In the genomic region with DNA sequence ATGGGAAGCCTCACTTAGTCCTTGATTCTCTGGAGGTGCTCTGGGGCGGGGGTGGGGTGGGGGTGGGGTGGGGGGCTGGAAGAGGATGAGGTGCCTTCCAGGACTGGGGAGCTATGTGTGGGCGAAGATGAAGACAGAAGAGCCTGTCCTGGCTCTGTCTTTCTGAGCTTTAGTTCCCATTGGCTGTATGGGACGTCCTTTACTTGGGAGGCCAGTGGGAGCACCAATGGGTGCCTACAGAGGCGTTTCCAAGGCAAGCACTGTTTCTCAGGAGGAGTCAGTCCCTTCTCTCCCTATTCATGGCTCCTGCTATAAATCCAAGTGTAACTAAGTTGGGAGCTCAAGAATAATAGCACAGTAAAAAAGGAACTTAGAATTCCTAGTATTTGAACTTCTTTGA, we compare ENCODE assay signal across 10 mouse cellular contexts.
DNase-seq lines count a peak whose midpoint lies in the region; ATAC-seq and TF ChIP-seq lines count a peak whose summit lies in the region.
"Had no signal": no experiment of that assay in that cellular context is flagged by ENCODE, and none has a peak within 500 bp of the region (broad histone marks: within the 10 kb centered on the region; RNA-seq: fewer than 3 reads in every experiment).

No protein-coding gene starts in this region.

- no peak overlapping the region for H3K9ac ChIP-seq in forebrain, postnatal 0 days
- H3K9ac ChIP-seq in forebrain, embryonic 15.5 days (replicated peaks): no peak overlapping the region
- H3K9ac ChIP-seq in midbrain, embryonic 13.5 days (replicated peaks): no peak overlapping the region
- no peak overlapping the region for H3K9ac ChIP-seq in midbrain, embryonic 15.5 days
- H3K9ac ChIP-seq in hindbrain, embryonic 11.5 days (ENCODE audit: low read depth, low read length): no peak overlapping the region
- H3K9ac ChIP-seq in neural tube, embryonic 15.5 days (replicated peaks): no peak overlapping the region
- no peak overlapping the region for H3K9ac ChIP-seq in intestine, embryonic 15.5 days
- H3K9ac ChIP-seq: heart, embryonic 13.5 days; midbrain, embryonic 12.5 days had no signal

- no peak overlapping the region for H3K4me2 ChIP-seq in forebrain, postnatal 0 days (ENCODE audit: low read depth)
- H3K4me2 ChIP-seq in forebrain, embryonic 15.5 days (replicated peaks): no peak overlapping the region
- no peak overlapping the region for H3K4me2 ChIP-seq in midbrain, embryonic 13.5 days (replicated peaks)
- no peak overlapping the region for H3K4me2 ChIP-seq in midbrain, embryonic 15.5 days
- no peak overlapping the region for H3K4me2 ChIP-seq in hindbrain, embryonic 11.5 days (replicated peaks; ENCODE audit: low read depth, low read length)
- H3K4me2 ChIP-seq in neural tube, embryonic 15.5 days: no peak overlapping the region
- H3K4me2 ChIP-seq in intestine, embryonic 15.5 days (replicated peaks): no peak overlapping the region
- H3K4me2 ChIP-seq: heart, embryonic 13.5 days; midbrain, embryonic 12.5 days had no signal

- WGBS in forebrain, postnatal 0 days: 55% methylated on average over 4 of the region's 4 CpGs
- 64% methylated on average over 4 of the region's 4 CpGs for WGBS in forebrain, embryonic 15.5 days
- 57% methylated on average over 4 of the region's 4 CpGs for WGBS in midbrain, embryonic 13.5 days
- WGBS in midbrain, embryonic 15.5 days: 58% methylated on average over 4 of the region's 4 CpGs
- WGBS in hindbrain, embryonic 11.5 days: 36% methylated on average over 4 of the region's 4 CpGs
- WGBS in neural tube, embryonic 15.5 days: 31% methylated on average over 4 of the region's 4 CpGs
- 58% methylated on average over 4 of the region's 4 CpGs for WGBS in intestine, embryonic 15.5 days

- H3K36me3 ChIP-seq in forebrain, postnatal 0 days (ENCODE audit: insufficient read depth): no peaks in the 10 kb centered on the region
- H3K36me3 ChIP-seq in forebrain, embryonic 15.5 days: no peaks in the 10 kb centered on the region
- H3K36me3 ChIP-seq in midbrain, embryonic 13.5 days: no peaks in the 10 kb centered on the region
- no peaks in the 10 kb centered on the region for H3K36me3 ChIP-seq in midbrain, embryonic 15.5 days (replicated peaks)
- H3K36me3 ChIP-seq in hindbrain, embryonic 11.5 days (ENCODE audit: control insufficient read depth, insufficient read depth, low read length): no peaks in the 10 kb centered on the region
- no peaks in the 10 kb centered on the region for H3K36me3 ChIP-seq in neural tube, embryonic 15.5 days
- no peaks in the 10 kb centered on the region for H3K36me3 ChIP-seq in intestine, embryonic 15.5 days
- H3K36me3 ChIP-seq: heart, embryonic 13.5 days; midbrain, embryonic 12.5 days had no signal

- no peaks in the 10 kb centered on the region for H3K27me3 ChIP-seq in forebrain, postnatal 0 days (ENCODE audit: insufficient read depth, low read length)
- H3K27me3 ChIP-seq in forebrain, embryonic 15.5 days: no peaks in the 10 kb centered on the region
- no peaks in the 10 kb centered on the region for H3K27me3 ChIP-seq in midbrain, embryonic 13.5 days
- H3K27me3 ChIP-seq in midbrain, embryonic 15.5 days (replicated peaks): no peaks in the 10 kb centered on the region
- H3K27me3 ChIP-seq in hindbrain, embryonic 11.5 days (ENCODE audit: control insufficient read depth, insufficient read depth, low read length): no peaks in the 10 kb centered on the region
- no peaks in the 10 kb centered on the region for H3K27me3 ChIP-seq in neural tube, embryonic 15.5 days (replicated peaks)
- no peaks in the 10 kb centered on the region for H3K27me3 ChIP-seq in intestine, embryonic 15.5 days (replicated peaks)
- H3K27me3 ChIP-seq: heart, embryonic 13.5 days; midbrain, embryonic 12.5 days had no signal

- no peak for TF ChIP-seq CTCF in forebrain, postnatal 0 days (IDR thresholded peaks at IDR 0.05; ENCODE audit: low read depth)

- H3K4me3 ChIP-seq in forebrain, postnatal 0 days (ENCODE audit: low read depth, low read length): no peak overlapping the region
- H3K4me3 ChIP-seq in forebrain, embryonic 15.5 days: no peak overlapping the region
- H3K4me3 ChIP-seq in midbrain, embryonic 13.5 days (replicated peaks): no peak overlapping the region
- H3K4me3 ChIP-seq in midbrain, embryonic 15.5 days: no peak overlapping the region
- H3K4me3 ChIP-seq in hindbrain, embryonic 11.5 days (ENCODE audit: low read depth, low read length): no peak overlapping the region
- no peak overlapping the region for H3K4me3 ChIP-seq in neural tube, embryonic 15.5 days (replicated peaks)
- no peak overlapping the region for H3K4me3 ChIP-seq in intestine, embryonic 15.5 days (replicated peaks)
- H3K4me3 ChIP-seq: heart, embryonic 13.5 days; midbrain, embryonic 12.5 days had no signal

- no peak for DNase-seq in forebrain, postnatal 0 days
- peak; percentile 18 for DNase-seq in hindbrain, embryonic 11.5 days (ENCODE audit: low spot score)
- no peak for DNase-seq in Muller cell, postnatal 12 days (ENCODE audit: inconsistent ontology term)

- H3K27ac ChIP-seq in forebrain, postnatal 0 days (ENCODE audit: low read depth, low read length): no peak overlapping the region
- H3K27ac ChIP-seq in forebrain, embryonic 15.5 days (replicated peaks): no peak overlapping the region
- H3K27ac ChIP-seq in midbrain, embryonic 13.5 days: no peak overlapping the region
- no peak overlapping the region for H3K27ac ChIP-seq in midbrain, embryonic 15.5 days
- no peak overlapping the region for H3K27ac ChIP-seq in hindbrain, embryonic 11.5 days (ENCODE audit: low read depth, low read length)
- no peak overlapping the region for H3K27ac ChIP-seq in neural tube, embryonic 15.5 days (replicated peaks)
- H3K27ac ChIP-seq in intestine, embryonic 15.5 days: no peak overlapping the region
- H3K27ac ChIP-seq: heart, embryonic 13.5 days; midbrain, embryonic 12.5 days had no signal

- peak; percentile 61; the same call in 1 of the 2 replicates for ATAC-seq in forebrain, postnatal 0 days
- ATAC-seq in forebrain, embryonic 15.5 days (replicated peaks): no peak
- ATAC-seq in midbrain, embryonic 13.5 days: 0 out of 2 replicates have a peak, but pooled peaks have one; percentile 48
- no peak for ATAC-seq in midbrain, embryonic 15.5 days (replicated peaks)
- ATAC-seq in hindbrain, embryonic 11.5 days (ENCODE audit: low FRiP score): no peak
- peak; percentile 74 for ATAC-seq in neural tube, embryonic 15.5 days (ENCODE audit: low FRiP score)
- no peak for ATAC-seq in intestine, embryonic 15.5 days

- H3K9me3 ChIP-seq in forebrain, postnatal 0 days (ENCODE audit: low read length): no peaks in the 10 kb centered on the region
- H3K9me3 ChIP-seq in forebrain, embryonic 15.5 days: no peaks in the 10 kb centered on the region
- no peaks in the 10 kb centered on the region for H3K9me3 ChIP-seq in midbrain, embryonic 13.5 days
- no peaks in the 10 kb centered on the region for H3K9me3 ChIP-seq in midbrain, embryonic 15.5 days
- H3K9me3 ChIP-seq in hindbrain, embryonic 11.5 days (ENCODE audit: control insufficient read depth, low read length): no peaks in the 10 kb centered on the region
- no peaks in the 10 kb centered on the region for H3K9me3 ChIP-seq in neural tube, embryonic 15.5 days (replicated peaks)
- H3K9me3 ChIP-seq in intestine, embryonic 15.5 days: no peaks in the 10 kb centered on the region
- H3K9me3 ChIP-seq: heart, embryonic 13.5 days; midbrain, embryonic 12.5 days had no signal

- peaks cover 4% of the 10 kb centered on the region; the same call in 1 of the 2 replicates for H3K4me1 ChIP-seq in forebrain, postnatal 0 days (ENCODE audit: insufficient read depth)
- peaks cover 11% of the 10 kb centered on the region; the same call in 1 of the 2 replicates for H3K4me1 ChIP-seq in forebrain, embryonic 15.5 days
- peaks cover 10% of the 10 kb centered on the region for H3K4me1 ChIP-seq in midbrain, embryonic 13.5 days (replicated peaks)
- H3K4me1 ChIP-seq in midbrain, embryonic 15.5 days: no peaks in the 10 kb centered on the region
- H3K4me1 ChIP-seq in hindbrain, embryonic 11.5 days (replicated peaks; ENCODE audit: control insufficient read depth, insufficient read depth, low read length): 0 out of 2 replicates have a peak, but pooled peaks cover 4% of the 10 kb centered on the region
- peaks cover 9% of the 10 kb centered on the region for H3K4me1 ChIP-seq in neural tube, embryonic 15.5 days
- 0 out of 2 replicates have a peak, but pooled peaks cover 4% of the 10 kb centered on the region for H3K4me1 ChIP-seq in intestine, embryonic 15.5 days (replicated peaks)

Comparison
In these comparisons a context has a peak if more than half of its experiments do, and no peak if none do; other contexts are left out.
1. ATAC-seq: peak in forebrain, postnatal 0 days (single experiment), midbrain, embryonic 13.5 days (single experiment) and neural tube, embryonic 15.5 days (single experiment); none in forebrain, embryonic 15.5 days (single experiment), midbrain, embryonic 15.5 days (single experiment), hindbrain, embryonic 11.5 days (single experiment) and intestine, embryonic 15.5 days (single experiment).